Mouse (Mus musculus): ENCODE measurements at regions not wholly inside any gene's neighbourhood (a gene's known extent, or its start where the extent isn't known, plus 50 kb on each side); places are given as distances from the start of the nearest gene placed in this dataset.

DNA sequence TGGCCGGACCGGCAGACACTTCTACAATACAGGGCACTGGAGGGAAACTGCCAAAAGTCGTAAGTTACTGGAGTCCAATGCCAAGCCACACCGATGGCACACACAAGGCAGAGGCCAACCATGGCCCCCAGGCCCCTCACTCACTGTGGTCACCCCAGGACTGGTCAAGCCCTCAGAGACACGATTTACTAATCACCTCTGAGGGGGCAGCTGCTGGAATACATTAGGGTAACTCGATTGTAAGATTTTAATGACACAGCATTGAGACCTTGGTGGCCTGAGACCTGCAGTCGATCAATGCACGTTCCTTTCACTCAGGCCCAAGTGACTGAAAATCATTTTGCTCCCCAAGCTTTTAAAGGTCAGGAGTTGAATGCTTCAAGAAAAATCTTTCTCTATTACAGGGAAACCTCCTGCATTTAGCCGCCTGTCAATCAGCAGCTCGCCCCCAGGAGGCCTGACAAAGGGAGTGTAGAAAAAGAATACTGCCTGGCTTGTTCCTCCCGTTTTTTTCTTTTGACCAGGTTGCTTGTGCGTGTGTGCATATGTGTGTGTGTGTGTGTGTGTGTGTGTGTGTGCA lies 156.2 kb downstream of the Tle3 start:
- in situ Hi-C loops (cut with MboI, MseI), result no loop called here

DNA sequence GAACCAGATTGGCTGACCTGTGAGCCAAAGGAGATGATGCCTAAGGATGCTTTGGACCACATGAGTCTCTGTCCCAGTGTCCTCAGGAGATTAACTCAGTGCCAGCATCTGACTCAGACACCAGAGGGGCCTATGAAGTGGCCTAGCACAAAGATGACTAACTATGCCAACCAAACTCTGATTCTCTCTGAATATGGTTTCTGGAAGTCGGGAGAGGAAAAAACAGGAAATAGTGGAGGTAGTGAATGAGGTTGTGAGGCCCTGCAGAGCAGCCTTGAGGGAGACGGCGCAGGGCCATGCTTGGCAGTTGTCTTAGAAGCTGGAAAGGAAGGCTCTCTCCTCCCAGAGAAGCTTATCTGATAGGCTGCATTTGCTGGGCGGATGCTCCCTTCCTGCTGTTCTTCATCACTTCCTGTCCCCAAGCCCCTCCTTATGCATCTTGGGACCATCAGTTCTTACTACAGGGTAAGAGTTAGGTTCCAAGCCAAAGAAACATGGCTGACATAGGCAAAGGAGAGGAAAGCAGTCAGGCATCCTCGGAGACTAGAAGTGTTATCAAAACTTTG lies 155.4 kb downstream of the Tle3 start:
- in situ Hi-C loops (cut with MboI, MseI), result no loop called here

DNA sequence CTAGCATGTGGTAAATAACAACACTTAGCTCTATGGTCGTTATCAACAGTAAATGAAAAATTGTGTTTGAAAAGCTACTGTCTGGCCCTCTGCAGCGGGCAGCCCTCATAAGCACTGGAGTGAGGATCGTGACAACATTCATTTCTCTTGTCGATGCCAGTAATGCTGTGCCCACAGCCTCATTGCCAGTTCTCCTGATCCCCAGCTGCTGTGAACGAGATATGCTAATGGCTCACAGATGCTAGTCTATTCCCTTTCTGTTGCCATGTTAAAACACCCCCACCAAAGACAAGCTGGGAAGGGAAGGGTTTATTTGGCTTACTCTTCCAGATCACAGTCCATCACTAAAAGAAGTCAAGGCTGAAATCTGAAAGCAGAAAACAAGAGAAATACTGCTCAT lies 148.0 kb downstream of the Tle3 start:
- in situ Hi-C loops (cut with MboI, MseI), result loop anchor here (5.0 kb wide), 1 partner anchor 53 kb away; no protein-coding TSS in a partner anchor

DNA sequence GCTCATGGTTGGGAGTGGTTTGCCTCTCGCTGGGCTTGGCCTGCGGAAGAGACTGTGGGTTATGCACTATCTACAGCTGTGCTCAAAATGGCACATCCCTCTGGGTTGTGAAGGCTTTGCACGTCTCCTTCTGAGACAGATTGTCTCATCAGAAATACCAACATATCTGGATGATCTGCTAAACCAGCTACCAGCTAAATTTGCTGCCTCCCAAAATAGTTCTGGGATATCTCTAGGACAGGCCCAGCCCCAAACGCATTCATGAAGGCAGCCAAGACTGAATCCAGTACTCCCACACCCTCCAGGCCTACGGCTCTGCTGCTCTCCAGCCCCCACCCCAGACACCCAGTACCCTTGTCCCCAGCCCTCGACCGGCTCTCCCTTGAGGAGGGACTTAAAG lies 145.7 kb downstream of the Tle3 start:
- in situ Hi-C loops (cut with MboI, MseI), result no loop called here

DNA sequence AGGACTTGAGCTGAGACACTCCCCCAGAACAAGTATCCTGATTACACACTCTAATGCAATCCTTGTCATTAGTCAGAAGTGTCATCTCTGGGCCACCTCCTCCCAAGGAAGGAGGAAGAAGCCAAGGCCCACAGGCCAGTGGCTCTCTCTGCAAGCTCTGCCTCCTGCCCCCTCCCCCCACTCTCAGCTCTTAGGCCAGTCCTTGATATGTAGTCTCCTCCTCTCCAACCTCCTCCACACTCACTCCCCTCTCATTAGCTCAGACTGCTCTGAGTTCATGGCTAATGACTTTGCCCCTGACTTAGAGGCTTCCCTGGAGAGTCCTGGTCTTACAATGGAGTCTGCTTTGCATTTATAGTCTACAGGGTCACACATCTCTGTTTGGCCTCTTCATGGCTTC lies 139.3 kb downstream of the Tle3 start:
- in situ Hi-C loops (cut with MboI, MseI), result no loop called here

DNA sequence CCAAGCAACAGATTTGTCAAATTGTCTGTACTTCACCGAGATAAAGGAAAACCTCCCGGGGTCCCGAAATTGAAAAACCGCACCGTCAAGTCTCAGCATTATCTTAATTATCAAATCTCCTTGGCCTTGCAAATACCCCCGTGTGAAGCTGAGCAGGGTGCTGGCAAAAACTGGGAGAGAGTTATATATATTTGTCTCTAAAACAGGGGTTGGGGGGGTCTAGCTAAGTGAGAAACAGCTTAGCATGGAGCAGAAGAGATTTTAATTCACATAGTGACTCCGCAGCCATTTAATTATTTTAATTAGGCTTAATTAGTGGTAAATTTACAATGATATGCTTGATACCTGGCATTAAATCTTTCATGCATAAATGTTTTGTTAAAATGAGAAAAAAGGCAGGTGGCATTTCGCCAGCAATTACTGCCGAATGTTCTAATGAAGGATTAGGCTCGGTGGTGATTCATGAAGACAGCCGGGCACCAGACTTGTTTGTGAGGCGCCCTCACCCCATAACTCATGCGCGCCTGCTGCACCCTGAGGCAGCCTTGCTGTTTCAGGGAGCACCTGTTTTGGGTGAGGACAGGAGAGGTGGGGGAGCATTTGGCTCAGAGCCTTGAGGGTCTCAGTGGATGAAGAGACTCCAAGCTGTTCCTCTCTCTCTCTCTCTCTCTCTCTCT lies 138.2 kb downstream of the Tle3 start:
- in situ Hi-C loops (cut with MboI, MseI), result no loop called here

DNA sequence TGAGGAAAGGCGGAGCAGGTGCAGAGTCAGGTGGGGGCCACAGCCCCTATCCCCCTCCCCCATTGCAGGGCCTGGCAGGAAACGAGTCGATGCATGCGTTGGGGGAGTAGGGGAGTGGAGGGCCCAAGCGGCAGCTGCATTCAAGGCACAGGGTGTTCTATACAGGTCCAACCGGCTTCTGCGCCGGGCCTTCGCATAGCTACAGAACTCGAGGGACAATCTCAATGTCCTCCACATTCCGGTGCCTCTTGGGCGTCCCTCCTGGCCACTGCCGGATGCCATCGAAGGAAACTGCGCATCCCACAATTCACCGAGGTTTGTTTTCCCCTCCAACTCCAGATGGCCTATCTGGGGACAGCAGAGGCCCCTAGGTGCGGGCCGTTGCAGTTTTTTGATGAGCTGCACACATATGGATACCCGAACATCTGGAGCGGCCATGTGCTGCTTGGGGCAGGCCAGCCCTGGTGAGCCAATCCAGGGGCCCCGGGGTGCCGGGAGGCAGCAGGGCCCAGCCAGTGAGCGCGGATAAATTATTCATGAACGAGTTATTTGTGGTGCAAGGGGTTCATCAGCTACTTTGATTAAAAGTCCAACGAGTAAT lies 137.5 kb downstream of the Tle3 start:
- in situ Hi-C loops (cut with MboI, MseI), result no loop called here

DNA sequence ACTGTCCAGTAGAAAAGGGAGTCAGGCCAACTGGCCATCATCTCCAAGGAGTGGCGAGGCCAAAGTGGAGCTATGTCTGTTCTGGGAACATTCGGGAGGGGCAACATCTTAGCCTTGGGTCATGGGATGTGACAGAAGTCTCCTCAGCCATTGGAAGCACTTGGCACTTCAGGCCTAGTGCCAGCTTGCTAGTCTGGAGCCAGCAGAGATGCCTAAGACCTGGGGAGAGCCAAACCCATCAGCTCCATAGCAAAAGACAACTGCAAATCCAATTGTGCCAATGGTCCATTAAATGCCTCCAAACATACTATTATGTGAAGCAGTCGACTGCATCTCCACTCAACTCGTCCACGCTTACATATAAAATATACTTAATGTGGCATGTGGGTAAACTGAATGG lies 136.9 kb downstream of the Tle3 start:
- in situ Hi-C loops (cut with MboI, MseI), result no loop called here

DNA sequence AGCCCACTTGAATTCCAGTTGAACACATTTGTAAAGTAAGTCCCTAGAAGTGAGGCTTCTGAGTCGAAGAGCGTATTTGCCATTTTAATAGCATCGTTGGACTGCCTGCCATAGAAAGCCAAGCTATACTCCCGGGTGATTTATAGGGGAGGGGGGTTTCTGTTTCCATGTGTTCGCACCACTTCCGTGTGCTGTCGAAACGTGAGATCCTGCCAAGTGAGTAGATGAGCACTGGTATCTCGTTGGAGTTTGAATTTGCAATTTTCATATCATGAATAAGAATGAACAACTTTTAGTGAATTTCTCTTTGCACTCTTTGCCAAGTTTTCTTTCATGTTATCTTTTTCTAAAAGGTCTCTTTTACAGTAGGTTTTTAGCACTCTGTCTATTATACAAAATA lies 128.7 kb downstream of the Tle3 start:
- in situ Hi-C loops (cut with MboI, MseI), result no loop called here

DNA sequence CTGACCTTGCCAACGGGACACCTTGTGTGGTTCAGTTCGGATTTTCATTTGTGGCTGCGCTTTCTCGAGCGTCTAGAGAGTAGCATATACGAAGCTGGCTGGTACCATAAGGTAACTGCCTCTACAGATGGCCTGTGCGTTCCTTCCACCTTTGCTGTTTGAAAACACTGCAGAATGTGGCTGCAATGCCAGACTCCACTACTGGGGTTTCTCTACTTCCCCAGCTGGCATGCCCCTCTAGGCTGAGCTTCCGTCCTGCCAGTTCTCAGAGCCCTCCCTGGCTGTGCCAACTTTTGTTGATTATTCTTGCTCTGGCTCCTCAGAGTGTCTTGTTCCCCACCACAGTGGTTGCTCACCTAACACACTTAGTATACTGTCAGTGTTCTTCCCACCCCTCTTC lies 120.7 kb downstream of the Tle3 start:
- in situ Hi-C loops (cut with MboI, MseI), result no loop called here

DNA sequence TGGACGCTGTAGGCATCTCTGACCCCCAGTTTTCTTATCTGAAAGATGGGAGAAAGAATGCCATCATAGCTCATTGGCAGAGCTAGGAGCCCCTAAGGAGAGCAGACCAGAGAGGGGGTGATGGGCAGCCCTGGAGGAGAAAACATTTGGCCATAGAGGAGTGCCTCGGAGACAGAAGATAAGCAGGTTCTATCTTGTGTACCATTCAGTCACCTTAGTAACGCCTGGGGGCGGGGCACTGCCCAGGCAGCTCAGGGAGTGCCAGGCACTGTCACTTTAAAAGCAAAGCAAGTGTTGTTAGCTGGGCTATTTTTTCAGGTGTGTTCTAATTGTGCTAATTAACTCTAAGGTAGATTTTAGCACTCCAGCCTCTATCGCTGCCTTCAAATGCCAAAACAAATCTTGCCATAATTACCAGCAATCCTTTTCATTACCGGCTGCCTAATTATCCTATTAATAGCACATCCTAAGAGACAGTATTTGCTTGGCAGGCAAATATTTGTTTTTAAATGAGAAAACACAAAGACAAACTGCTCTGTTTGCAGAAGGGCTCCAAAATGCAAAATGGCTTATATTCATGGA lies 119.1 kb downstream of the Tle3 start:
- in situ Hi-C loops (cut with MboI, MseI), result no loop called here

DNA sequence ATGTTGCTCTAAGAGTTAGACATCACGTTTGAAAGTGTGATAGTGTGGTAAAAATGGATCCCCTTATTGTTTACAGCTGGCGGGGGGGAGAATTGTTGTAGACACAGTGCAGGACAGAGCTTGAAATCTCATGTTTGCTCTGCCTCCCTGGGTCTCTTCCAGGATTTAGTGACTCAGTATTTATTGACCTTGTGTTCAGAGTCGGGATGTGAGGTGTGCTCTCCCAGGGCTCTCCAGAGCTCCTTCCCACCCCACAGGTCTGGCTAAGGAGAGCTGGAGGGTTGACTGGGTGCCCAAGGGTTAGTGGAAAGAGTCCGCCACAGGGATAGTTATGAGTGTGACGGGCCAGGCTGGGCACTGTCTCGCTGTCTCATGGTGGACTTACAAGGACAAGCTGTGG lies 117.8 kb downstream of the Tle3 start:
- in situ Hi-C loops (cut with MboI, MseI), result loop anchor here (10.0 kb wide), 1 partner anchor 1505 kb away; no protein-coding TSS in a partner anchor

DNA sequence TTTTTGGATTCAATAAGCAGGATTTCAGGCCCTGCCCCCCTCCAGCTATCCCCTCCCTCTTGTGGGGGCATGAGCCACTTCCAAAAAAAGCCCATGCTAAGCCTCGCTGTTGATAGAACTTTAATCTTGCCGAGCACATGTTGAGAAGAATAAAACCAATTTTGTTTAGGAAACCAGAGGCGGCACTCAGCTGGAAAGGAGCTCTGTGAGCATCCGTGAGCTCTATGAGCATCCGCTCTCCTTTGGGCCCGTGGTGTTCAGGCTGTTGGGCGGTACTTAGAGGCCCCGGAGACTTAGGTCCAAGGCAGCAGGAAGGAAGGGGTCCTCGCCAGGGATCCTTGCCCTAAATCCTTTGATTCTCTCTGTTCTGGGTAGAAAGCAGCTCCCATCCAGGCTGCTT lies 117.0 kb downstream of the Tle3 start:
- in situ Hi-C loops (cut with MboI, MseI), result loop anchor here (10.0 kb wide), 1 partner anchor 1506 kb away; no protein-coding TSS in a partner anchor

DNA sequence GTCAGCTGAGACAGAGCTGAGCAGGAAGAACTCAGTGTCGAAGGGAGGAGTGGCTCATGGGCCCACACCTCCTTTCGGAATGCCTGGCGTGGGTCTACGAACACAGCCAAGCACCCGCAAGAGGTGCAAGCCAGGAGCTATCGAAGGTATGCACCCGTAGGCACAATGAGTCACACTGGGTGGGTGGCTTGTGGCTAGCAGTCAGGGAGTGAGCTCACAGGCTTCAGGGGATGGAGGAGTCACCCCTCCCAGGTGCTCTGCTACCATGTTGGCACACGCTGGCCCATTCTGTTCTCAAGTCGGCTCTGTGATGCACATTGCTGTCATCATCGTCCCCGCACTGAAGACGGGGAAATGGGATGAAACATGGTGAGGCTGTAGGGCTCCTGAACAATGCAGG lies 115.7 kb downstream of the Tle3 start:
- in situ Hi-C loops (cut with MboI, MseI), result loop anchor here (10.0 kb wide), 1 partner anchor 1507 kb away; no protein-coding TSS in a partner anchor

DNA sequence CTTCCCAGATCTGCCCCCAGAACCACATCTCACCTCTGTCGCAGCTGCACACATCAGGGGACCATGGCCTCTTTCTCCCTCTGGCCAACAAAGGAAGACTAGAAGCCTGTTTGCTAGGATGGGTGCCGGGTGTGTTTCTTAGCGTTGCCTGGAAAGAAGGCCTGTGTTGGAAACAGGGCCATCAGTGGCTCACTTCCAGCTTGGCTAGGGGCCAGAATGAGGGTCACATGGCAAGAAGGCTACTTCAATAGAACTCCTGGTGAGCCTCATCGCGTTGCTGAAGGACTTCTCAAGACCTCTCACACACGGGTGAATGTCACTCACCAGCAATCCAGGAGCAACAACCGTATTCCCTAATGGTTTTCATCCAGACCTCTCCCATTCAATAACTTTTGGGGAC lies 115.0 kb downstream of the Tle3 start:
- in situ Hi-C loops (cut with MboI, MseI), result loop anchor here (10.0 kb wide), 1 partner anchor 1508 kb away; no protein-coding TSS in a partner anchor

DNA sequence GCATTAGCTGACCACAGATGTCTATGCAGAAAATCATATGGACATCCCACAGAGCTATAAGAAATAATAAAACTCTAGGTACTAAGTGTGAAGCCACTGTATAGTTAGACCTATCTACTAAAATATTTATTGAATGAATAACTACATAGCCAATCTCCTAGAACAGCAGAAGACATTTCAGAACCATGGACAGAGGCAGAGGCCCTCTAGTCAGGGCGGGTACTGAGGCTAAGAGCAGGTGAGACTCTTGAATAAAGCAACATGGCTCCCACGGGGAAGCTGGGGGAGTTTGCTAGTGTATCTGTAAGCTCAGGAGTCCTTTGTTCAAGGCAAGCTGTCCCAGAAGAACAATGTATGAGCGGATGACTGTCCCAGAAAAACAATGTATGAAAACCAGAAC lies 112.2 kb downstream of the Tle3 start:
- in situ Hi-C loops (cut with MboI, MseI), result loop anchor here (10.0 kb wide), 1 partner anchor 1510 kb away; no protein-coding TSS in a partner anchor

DNA sequence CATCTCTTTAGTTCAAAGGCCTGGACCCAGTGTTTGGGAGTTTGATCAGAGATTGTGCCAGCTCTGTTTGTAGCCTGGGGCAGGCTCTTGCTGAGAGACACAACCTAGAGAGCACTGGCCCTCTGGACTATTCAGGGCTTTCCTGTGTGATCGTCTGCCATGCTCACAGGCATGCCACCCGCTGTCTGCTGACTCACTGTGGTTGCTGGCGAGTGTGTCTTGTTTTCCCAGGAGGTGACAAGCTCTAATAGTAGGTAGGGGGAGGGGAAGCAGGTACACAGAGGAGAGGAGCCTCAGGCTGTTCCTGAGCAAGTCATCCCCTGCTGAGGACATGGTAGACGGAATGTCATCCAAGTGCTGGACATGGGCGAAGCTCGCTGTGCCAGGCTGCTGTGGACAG lies 107.5 kb downstream of the Tle3 start:
- in situ Hi-C loops (cut with MboI, MseI), result loop anchor here (10.0 kb wide), 1 partner anchor 1515 kb away; no protein-coding TSS in a partner anchor

DNA sequence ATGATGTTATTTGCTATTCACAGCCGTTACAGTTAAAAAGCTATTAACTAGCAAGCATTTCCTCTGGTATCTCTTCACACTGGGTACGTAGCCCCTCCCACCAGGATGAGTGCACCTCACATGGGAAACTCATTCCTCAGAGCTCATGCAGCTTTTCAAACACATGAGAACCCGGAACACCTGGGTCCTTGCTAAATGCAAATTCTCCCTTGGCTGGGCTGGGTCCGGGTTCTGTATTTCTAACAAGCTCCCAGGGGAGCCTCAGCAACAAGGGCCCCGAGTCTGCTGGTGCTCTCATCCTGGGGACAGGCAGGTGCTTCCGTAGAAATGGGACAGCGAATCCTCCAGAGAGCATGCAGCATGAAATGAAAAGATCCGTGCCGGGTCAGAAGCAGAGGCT lies 106.7 kb downstream of the Tle3 start:
- in situ Hi-C loops (cut with MboI, MseI), result no loop called here

DNA sequence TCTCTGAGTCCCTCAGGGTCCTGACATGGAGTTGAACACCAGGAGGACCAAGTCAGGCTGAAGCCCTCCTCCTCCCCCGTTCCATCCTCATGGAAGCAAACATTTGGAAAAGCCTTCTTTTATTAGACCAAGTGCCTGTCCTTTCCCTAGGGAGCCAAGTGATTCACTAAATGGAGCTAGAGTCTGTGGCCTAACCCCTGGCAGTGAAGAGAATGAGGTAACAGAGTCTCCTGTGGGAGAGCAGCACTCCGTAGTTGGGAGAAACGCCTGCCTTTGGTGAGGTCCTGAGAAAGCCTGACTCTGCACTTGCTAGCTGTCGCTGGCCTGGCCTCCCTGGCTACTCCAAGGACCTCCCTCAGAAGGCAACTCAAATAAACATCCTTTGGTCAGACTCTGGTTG lies 104.2 kb downstream of the Tle3 start:
- in situ Hi-C loops (cut with MboI, MseI), result no loop called here

DNA sequence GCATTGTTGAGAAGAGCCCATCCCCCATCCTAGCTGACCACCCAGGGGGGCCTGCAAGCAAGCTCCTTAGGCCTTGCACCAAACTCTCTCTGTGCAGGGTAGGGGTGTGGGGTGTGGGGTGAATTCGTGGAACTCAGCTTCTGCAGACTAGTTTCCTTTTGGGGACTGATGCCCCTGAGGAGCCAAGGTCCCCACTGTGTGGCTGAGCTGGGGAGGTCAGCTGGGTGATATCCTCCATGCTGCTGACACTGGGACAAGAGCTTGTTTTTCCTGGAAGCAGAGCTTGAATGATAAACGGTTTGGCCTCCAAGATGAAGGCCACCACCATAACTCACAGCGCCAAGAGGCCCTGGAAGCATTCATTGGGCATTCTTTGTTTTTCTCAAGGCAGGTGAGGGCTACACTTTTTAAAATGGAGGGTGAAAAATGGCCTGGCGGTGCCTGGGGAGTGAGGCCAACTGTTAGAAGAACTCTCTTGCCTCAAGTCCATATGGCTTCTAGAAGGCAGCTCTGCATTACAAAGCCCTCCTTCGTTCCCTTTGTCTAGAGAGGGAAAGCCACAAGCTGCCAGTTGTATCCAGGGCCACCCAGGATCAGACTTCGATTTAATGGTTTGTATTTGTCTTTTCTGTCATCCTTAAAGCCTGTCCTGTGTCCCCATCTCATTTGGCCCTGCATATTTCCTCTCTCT lies 98.8 kb downstream of the Tle3 start:
- in situ Hi-C loops (cut with MboI, MseI), result no loop called here

DNA sequence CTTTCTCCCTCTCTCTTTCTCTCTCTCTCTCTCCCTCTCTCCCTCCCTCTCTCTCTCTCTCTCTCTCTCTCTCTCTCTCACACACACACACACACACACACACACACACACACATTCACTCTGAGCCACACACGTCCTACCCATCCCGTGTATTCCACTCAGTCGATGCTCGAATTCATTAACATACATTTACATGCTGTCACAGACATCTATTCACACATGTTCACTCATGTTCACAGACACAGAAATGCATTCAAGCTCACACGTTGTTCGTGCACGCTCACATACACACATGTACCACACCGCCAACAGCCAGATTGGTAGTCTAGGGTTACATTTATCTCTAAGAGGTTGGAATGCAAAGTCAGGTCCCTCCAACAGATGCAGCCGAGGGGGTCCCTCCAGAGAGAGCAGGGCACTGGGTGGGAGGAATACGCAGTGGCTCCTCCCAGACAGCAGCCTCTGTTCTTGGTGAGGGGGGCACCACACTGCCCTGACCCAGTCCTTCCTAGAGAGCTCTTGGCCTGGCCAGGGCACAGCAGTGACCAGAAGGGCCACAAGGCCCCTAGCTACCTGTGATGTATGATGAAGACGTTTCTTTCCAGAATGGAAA lies 96.8 kb downstream of the Tle3 start:
- in situ Hi-C loops (cut with MboI, MseI), result loop anchor here (5.0 kb wide), 1 partner anchor 53 kb away; no protein-coding TSS in a partner anchor

All from T-helper 2 cell (primary cell).